Mouse (Mus musculus) embryonic fibroblast, embryonic 13.5 days (primary cell): Measurements from ENCODE around the gene Htr2c.

Experiments
- CTCF ChIP-seq: IDR thresholded peaks from 2 replicates; pipeline ENCODE4 v1.5.1; 2011; ENCODE audit warnings: mild to moderate bottlenecking, control low read depth, low read length, moderate library complexity, borderline replicate concordance; ENCODE audit not compliant: insufficient read depth
- POLR2A ChIP-seq: IDR thresholded peaks from 2 replicates; pipeline ENCODE4 v1.6.1; 2011; ENCODE audit warnings: low read depth, mild to moderate bottlenecking, control low read depth, low read length, moderate library complexity

DNA sequence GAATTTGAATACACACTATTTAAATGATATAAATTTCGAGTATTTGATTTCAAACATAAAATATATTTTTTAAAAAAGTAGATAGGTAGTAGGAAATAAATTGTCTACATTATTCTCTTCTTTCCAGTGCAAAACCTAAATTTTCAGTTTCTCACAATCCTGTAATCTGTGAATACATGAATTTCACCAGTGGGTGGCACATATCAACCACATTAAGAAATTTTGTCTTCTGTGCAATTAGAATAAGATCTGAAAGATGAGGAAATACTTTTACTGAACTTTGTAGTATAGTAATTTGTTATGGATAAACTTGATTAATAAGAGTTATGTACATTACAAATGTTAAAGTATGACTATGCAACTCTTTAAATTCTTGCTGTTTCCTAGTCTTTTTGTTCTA lies 156.8 kb downstream of the Htr2c start:
- no peak for TF ChIP-seq POLR2A
- TF ChIP-seq CTCF, result no peak
